In genomic region chr9:15108101-15108500, GRCm38 (mm10) we compare ENCODE assay signal across 27 mouse cellular contexts. TPM values are rescaled to one million over a fixed set of nuclear protein-coding genes. Genes with fewer than 3 reads are reported as not detected.
DNase-seq lines count a peak whose midpoint lies in the region; ATAC-seq and TF ChIP-seq lines count a peak whose summit lies in the region.
"Had no signal": no experiment of that assay in that cellular context is flagged by ENCODE, and none has a peak within 500 bp of the region (broad histone marks: within the 10 kb centered on the region; RNA-seq: fewer than 3 reads in every experiment).

No protein-coding gene starts in this region.

- WGBS in midbrain, embryonic 14.5 days, result 61% methylated on average over 9 of the region's 9 CpGs
- 66% methylated on average over 9 of the region's 9 CpGs for WGBS in midbrain, embryonic 15.5 days

- H3K4me1 ChIP-seq in midbrain, embryonic 14.5 days (ENCODE audit: control insufficient read depth, insufficient read depth, low read length), result no peaks in the 10 kb centered on the region
- no peaks in the 10 kb centered on the region for H3K4me1 ChIP-seq in midbrain, embryonic 15.5 days
- H3K4me1 ChIP-seq: hindbrain, embryonic 12.5 days; hindbrain, embryonic 15.5 days had no signal

- no peak overlapping the region for H3K4me3 ChIP-seq in midbrain, embryonic 14.5 days (replicated peaks; ENCODE audit: low read depth, low read length)
- no peak overlapping the region for H3K4me3 ChIP-seq in midbrain, embryonic 15.5 days
- H3K4me3 ChIP-seq: hindbrain, embryonic 12.5 days; hindbrain, embryonic 15.5 days had no signal

- TF ChIP-seq POLR2A in brain, embryonic 14.5 days (IDR thresholded peaks at IDR 0.05; ENCODE audit: borderline replicate concordance, extremely low read depth, insufficient read depth, insufficient read length, poor library complexity, severe bottlenecking), result no peak

- ATAC-seq in midbrain, embryonic 14.5 days (ENCODE audit: low FRiP score, low TSS enrichment), result 0 out of 2 replicates have a peak, but pooled peaks have one; percentile 20
- no peak for ATAC-seq in midbrain, embryonic 15.5 days (replicated peaks)
- ATAC-seq in frontal cortex, adult (ENCODE audit: low TSS enrichment), result no peak
- ATAC-seq: forebrain, embryonic 14.5 days; forebrain, postnatal 0 days; inflammation-experienced regulatory T-cells, adult 6 months; Patski had no signal

- DNase-seq in heart, adult 11 months, result peak; percentile 82
- no peak for DNase-seq in heart, adult 18-20 months
- no peak for DNase-seq in midbrain, embryonic 14.5 days
- DNase-seq in brain, embryonic 14.5 days (ENCODE audit: low read depth), result peak; percentile 5
- DNase-seq in retina, postnatal 1 day, result peak; percentile 57
- DNase-seq in embryo, embryonic 10.5 days (ENCODE audit: low spot score), result no peak
- DNase-seq: adrenal gland, postnatal 10 days; adrenal gland, postnatal 36 days; cerebellum, adult 11-12 months; cerebellum, adult 8-10 months; cerebellum, postnatal 10 days; cerebellum, postnatal 36 days; forebrain, postnatal 0 days; gastrocnemius, postnatal 25 days had no signal

- no peaks in the 10 kb centered on the region for H3K36me3 ChIP-seq in midbrain, embryonic 14.5 days (ENCODE audit: control insufficient read depth, insufficient read depth, low read length)
- no peaks in the 10 kb centered on the region for H3K36me3 ChIP-seq in midbrain, embryonic 15.5 days (replicated peaks)
- H3K36me3 ChIP-seq: hindbrain, embryonic 12.5 days; hindbrain, embryonic 15.5 days had no signal

- no peaks in the 10 kb centered on the region for H3K27me3 ChIP-seq in midbrain, embryonic 14.5 days (ENCODE audit: control insufficient read depth, insufficient read depth, low read length)
- no peaks in the 10 kb centered on the region for H3K27me3 ChIP-seq in midbrain, embryonic 15.5 days (replicated peaks)
- H3K27me3 ChIP-seq: hindbrain, embryonic 12.5 days; hindbrain, embryonic 15.5 days; Patski had no signal

- TF ChIP-seq CTCF in brain, embryonic 14.5 days (IDR thresholded peaks at IDR 0.05; ENCODE audit: borderline replicate concordance, extremely low read depth, insufficient read depth, insufficient read length), result no peak

- no peak overlapping the region for H3K9ac ChIP-seq in midbrain, embryonic 14.5 days (replicated peaks; ENCODE audit: low read length)
- H3K9ac ChIP-seq in midbrain, embryonic 15.5 days, result no peak overlapping the region
- H3K9ac ChIP-seq: forebrain, postnatal 0 days; hindbrain, embryonic 12.5 days; hindbrain, embryonic 15.5 days had no signal

- no peaks in the 10 kb centered on the region for H3K9me3 ChIP-seq in midbrain, embryonic 14.5 days (ENCODE audit: control insufficient read depth, low read length)
- no peaks in the 10 kb centered on the region for H3K9me3 ChIP-seq in midbrain, embryonic 15.5 days
- H3K9me3 ChIP-seq: hindbrain, embryonic 12.5 days; hindbrain, embryonic 15.5 days had no signal

- H3K27ac ChIP-seq in midbrain, embryonic 14.5 days (replicated peaks; ENCODE audit: low read depth, low read length), result no peak overlapping the region
- no peak overlapping the region for H3K27ac ChIP-seq in midbrain, embryonic 15.5 days
- H3K27ac ChIP-seq: hindbrain, embryonic 12.5 days; hindbrain, embryonic 15.5 days had no signal

- no peak overlapping the region for H3K4me2 ChIP-seq in midbrain, embryonic 14.5 days (ENCODE audit: low read length)
- no peak overlapping the region for H3K4me2 ChIP-seq in midbrain, embryonic 15.5 days
- H3K4me2 ChIP-seq: heart, embryonic 11.5 days; hindbrain, embryonic 12.5 days; hindbrain, embryonic 15.5 days had no signal

RNA-seq across cellular contexts. Expression of gene Hephl1, which starts 3.8 kb away (rescaled TPM):
- under 1 TPM; 0.20 to 0.28 TPM for total RNA-seq in heart, adult 18-20 months (2021)
- not detected in 2 replicates for polyA plus RNA-seq in midbrain, embryonic 14.5 days (2014; fragmentation: Nextera tagmentation; extraction: Ambion mirVana)
- not detected in 2 replicates for polyA plus RNA-seq in midbrain, embryonic 15.5 days (2015; fragmentation: Nextera tagmentation; extraction: Ambion mirVana)
- 0.01 TPM in 1 of 2 replicates, not detected in the other for polyA plus RNA-seq in brain, embryonic 14.5 days (2012; rRNA removed)
- total RNA-seq: forebrain, postnatal 0 days; hematopoietic stem cell, adult 5-6 weeks had no signal
- polyA plus RNA-seq: cortical plate, adult 2 months; embryonic facial prominence, embryonic 11.5 days; forebrain, embryonic 11.5 days; forebrain, embryonic 14.5 days; forebrain, postnatal 0 days; heart, embryonic 11.5 days; heart, embryonic 14.5 days; hindbrain, embryonic 12.5 days; hindbrain, embryonic 15.5 days; inflammation-experienced regulatory T-cells, adult 6 months; Patski had no signal

Comparison
In these comparisons a context has a peak if more than half of its experiments do, and no peak if none do; other contexts are left out.
1. DNase-seq: peak in heart, adult 11 months (single experiment), brain, embryonic 14.5 days (single experiment) and retina, postnatal 1 day (single experiment); none in heart, adult 18-20 months (0 of 2), midbrain, embryonic 14.5 days (single experiment) and embryo, embryonic 10.5 days (single experiment).